Mouse (Mus musculus) testis, adult 2 months (tissue): Measurements from ENCODE around the gene Tiam1.

Source experiments
- CTCF ChIP-seq: fragments of 200-500 bp; IDR thresholded peaks from 2 replicates; pipeline ENCODE4 v1.5.1; 2012; ENCODE audit warnings: low read depth, mild to moderate bottlenecking, inconsistent platforms, low read length, moderate library complexity; ENCODE audit not compliant: control insufficient read depth, insufficient read depth, insufficient replicate concordance
- POLR2A ChIP-seq: fragments of 200-500 bp; IDR thresholded peaks from 2 replicates; pipeline ENCODE4 v1.6.1; 2012; ENCODE audit warnings: low read depth, mild to moderate bottlenecking, inconsistent platforms, low read length, moderate library complexity; ENCODE audit not compliant: control insufficient read depth

GRCm38 (mm10) chr16:90164942-90165341, 21.4 kb upstream of the Tiam1 start:
- no peak for TF ChIP-seq CTCF
- no peak for TF ChIP-seq POLR2A
